Mouse (Mus musculus): Measurements from ENCODE around the gene Pga5.

The Pga5 gene

GRCm38 (mm10) chr19:10702125-10702524 lies 24.3 kb upstream of the Pga5 start:
- no peak for DNase-seq (ENCODE audit: low spot score)

- DNase-seq (ENCODE audit: low spot score) = no peak
These were observed 23.3 kb upstream of the Pga5 start for GRCm38 (mm10) chr19:10701013-10701726.

GRCm38 (mm10) chr19:10699851-10700250 lies 22.0 kb upstream of the Pga5 start:
- no peak for DNase-seq (ENCODE audit: low spot score)

GRCm38 (mm10) chr19:10698131-10698991 lies 20.5 kb upstream of the Pga5 start:
- DNase-seq (ENCODE audit: low spot score) = no peak

GRCm38 (mm10) chr19:10695801-10696200 lies 17.9 kb upstream of the Pga5 start:
- DNase-seq (ENCODE audit: low spot score) = no peak

- DNase-seq (ENCODE audit: low spot score) = no peak
These were observed 16.2 kb upstream of the Pga5 start for GRCm38 (mm10) chr19:10693926-10694682.

- no peak for DNase-seq (ENCODE audit: low spot score)
These were observed 14.5 kb upstream of the Pga5 start for GRCm38 (mm10) chr19:10692361-10692760.

GRCm38 (mm10) chr19:10691660-10692059 lies 13.8 kb upstream of the Pga5 start:
- DNase-seq (ENCODE audit: low spot score) = no peak

GRCm38 (mm10) chr19:10691121-10691520 lies 13.2 kb upstream of the Pga5 start:
- no peak for DNase-seq (ENCODE audit: low spot score)

GRCm38 (mm10) chr19:10690336-10690735 lies 12.5 kb upstream of the Pga5 start:
- DNase-seq (ENCODE audit: low spot score) = no peak

- DNase-seq (ENCODE audit: low spot score) = no peak
These were observed 11.7 kb upstream of the Pga5 start for GRCm38 (mm10) chr19:10689470-10690166.

- DNase-seq (ENCODE audit: low spot score) = peak; percentile 93
These were observed 10.9 kb upstream of the Pga5 start, which contains the start of gene Vps37c for GRCm38 (mm10) chr19:10688537-10689352. Gene Vps37c, plus strand, starts transcription at chr19:10688735.

GRCm38 (mm10) chr19:10685727-10686126 lies 7.9 kb upstream of the Pga5 start:
- DNase-seq (ENCODE audit: low spot score) = no peak

GRCm38 (mm10) chr19:10685081-10685480 lies 7.2 kb upstream of the Pga5 start:
- DNase-seq (ENCODE audit: low spot score) = no peak

GRCm38 (mm10) chr19:10681571-10681970 lies 3.7 kb upstream of the Pga5 start:
- no peak for DNase-seq (ENCODE audit: low spot score)

- no peak for DNase-seq (ENCODE audit: low spot score)
These were observed 849 bp upstream of the Pga5 start for GRCm38 (mm10) chr19:10678772-10679067.

GRCm38 (mm10) chr19:10676656-10677055 lies 1.2 kb downstream of the Pga5 start:
- no peak for DNase-seq (ENCODE audit: low spot score)

GRCm38 (mm10) chr19:10673275-10673674 lies 4.6 kb downstream of the Pga5 start:
- DNase-seq (ENCODE audit: low spot score) = no peak

GRCm38 (mm10) chr19:10671854-10672417 lies 5.9 kb downstream of the Pga5 start:
- no peak for DNase-seq (ENCODE audit: low spot score)

- no peak for DNase-seq (ENCODE audit: low spot score)
These were observed 6.6 kb downstream of the Pga5 start for GRCm38 (mm10) chr19:10671319-10671718.

GRCm38 (mm10) chr19:10665499-10665898 lies 12.4 kb downstream of the Pga5 start:
- peak; percentile 68 for DNase-seq (ENCODE audit: low spot score)

All from layer of hippocampus, adult 11-12 months (tissue).